Mouse (Mus musculus): ENCODE results near the gene Cdc42.

Cdc42 gene

DNA sequence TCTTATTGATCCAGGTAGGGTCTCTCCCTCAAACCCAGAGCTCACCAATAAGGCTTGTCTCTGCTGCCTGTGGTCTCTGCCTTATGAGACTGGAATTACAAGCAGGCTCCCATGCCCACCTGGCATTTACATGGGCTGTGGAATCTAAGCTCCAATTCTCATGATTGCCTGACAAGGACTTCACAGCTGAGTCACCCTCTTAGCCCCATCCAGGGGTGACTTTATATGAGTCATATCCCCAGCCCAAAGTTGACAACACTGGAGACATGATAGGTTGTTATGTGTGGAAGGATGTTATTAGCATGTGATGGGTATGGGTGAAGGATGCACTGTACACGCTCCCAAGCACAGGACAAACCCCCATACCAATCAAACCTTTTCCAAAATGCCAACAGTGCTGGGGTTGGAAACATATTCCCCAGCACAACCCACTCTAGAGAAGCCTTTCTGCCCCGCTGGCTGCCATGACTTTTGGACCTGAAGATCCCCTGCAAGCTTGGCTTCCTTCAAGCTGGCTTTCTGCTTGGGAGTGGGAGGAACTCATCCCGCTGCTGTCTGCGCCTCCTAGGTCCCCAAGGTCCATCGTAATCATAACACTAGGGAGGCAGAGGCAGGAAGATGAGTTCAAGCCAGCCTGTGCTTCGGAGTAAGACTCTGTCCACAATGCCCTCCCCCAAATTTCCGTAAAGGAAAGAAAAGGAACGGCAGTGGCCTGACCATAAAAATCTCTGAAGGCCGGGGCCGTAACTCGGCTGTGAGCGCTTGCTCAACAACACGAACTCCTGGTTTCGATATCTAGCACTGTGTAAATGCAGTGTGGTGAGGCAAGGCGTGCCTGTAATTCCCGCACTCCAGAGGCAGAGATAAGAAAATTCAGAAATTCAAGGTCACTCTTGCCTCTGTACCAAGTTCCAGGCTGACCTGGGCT is 14.3 kb upstream of the Cdc42 start:
- peak in 1 of 2 experiments; percentile 79 for DNase-seq (ENCODE audit: inconsistent age in 2 of 2, low spot score in 1 of 2)

DNA sequence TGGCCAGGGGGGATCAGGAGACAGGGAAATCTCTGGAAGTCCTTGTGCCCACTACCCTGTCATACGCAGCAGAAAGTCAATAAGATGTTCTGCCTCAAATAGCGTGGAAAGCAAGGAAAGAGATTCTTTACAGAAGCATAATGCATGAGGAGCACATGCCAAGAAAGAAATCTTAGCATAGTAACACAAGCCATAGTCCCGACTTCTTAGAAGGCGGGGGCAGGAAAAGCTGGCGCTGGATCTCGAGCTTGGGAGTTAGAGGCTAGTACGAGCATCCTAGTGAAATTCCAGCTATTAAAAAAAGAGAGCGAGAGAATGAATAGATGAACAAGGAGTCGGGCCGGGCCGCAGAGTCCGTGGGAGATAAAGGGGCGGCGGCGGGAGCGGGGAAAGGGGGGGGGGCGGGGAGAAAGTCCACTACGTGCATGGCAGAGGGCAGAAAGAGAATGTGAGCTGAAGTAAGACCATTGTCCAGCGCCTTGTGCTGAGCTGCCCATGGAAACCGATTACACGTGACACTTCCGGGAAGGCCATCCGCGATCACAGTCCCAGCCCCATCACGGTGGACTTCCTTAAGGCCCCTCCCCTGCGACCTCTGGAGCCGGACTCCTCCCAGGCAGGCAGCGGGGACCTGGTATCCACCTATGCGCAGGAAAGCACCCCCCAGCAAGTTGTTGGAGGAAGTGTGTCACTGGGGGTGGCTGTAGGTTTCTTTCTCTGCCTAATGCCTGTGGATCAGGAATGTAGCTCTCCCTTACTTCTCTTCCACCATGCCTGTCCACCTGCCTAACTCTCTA is 12.6 kb upstream of the Cdc42 start:
- DNase-seq (ENCODE audit: inconsistent age in 2 of 2, low spot score in 1 of 2) = peak; percentile 69 to 83

DNA sequence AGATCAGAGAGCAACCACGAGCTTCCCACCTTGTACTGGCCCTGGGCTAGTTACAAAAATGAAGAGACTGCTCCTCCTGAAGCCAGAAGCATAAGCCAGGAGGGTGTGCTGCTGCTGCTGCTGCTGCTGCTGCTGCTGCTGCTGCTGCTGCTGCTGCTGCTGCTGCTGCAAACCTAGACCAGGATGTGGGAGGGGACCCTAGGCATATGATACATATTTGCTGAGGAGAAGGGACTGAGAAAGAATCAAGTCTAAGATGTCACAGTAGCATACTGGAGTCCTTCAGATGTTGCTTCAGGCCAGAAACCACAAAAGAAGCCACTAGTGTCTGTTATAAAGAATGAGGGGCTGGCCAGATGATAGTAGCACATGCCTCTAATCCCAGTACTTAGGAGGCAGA is 10.7 kb upstream of the Cdc42 start:
- no peak for DNase-seq (ENCODE audit: inconsistent age in 2 of 2, low spot score in 1 of 2)

GRCm38 (mm10) chr4:137367275-137368088 is 10.0 kb upstream of the Cdc42 start:
- DNase-seq (ENCODE audit: inconsistent age in 2 of 2, low spot score in 1 of 2) = peak in 1 of 2 experiments; percentile 65

DNA sequence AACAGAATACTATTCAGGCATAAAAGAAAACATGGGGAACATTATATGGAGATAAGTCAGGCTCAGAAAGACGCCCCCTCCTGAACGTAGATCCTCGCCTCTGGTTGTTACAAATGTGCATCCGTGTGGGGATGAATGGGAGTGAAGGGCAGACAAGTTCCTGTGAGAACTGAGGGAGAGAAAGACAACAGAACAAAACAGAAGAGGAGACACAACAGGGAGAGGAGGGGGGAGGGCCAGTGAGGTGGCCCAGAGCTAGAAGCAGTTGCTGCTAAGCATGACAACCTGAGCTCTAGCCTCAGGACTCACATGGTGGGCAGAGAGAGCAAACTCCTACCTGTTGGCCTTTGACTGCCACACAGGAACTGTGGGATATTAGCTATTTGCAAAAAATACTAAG is 8.6 kb upstream of the Cdc42 start:
- DNase-seq (ENCODE audit: inconsistent age in 2 of 2, low spot score in 1 of 2) = no peak

DNA sequence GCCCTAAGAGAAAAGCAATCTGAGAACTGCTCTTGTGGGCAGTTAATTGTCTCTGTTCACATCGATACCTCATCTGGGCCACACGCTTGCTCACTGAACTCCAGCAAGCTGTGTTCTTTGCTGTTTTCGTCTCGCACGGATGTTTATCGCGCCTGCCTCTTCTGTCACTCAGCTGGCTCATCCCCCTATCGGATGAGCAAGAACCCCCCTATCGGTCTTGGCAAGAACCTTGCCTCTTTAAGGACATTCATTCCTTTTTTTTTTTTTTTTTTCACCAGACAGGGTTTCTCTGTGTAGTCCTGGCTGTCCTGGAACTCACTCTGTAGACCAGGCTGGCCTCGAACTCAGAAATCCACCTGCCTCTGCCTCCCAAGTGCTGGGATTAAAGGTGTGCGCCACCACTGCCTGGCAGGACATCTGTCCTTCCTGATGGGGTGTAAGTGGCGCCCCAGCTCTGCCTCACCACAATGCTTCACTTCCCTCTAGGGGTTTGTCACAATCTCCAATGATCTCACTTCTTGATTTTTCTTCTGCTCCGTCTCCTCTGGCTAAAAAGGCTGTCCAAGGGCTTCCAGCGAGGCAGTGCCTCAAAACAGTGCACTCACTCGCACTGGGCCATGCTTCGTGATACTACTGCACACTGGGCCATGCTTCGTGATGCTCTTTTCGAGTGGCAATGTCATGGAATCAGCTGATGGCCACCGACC is 8.0 kb upstream of the Cdc42 start:
- no peak for DNase-seq (ENCODE audit: inconsistent age in 2 of 2, low spot score in 1 of 2)

GRCm38 (mm10) chr4:137364826-137365225 is 7.3 kb upstream of the Cdc42 start:
- DNase-seq (ENCODE audit: inconsistent age in 2 of 2, low spot score in 1 of 2) = no peak

DNA sequence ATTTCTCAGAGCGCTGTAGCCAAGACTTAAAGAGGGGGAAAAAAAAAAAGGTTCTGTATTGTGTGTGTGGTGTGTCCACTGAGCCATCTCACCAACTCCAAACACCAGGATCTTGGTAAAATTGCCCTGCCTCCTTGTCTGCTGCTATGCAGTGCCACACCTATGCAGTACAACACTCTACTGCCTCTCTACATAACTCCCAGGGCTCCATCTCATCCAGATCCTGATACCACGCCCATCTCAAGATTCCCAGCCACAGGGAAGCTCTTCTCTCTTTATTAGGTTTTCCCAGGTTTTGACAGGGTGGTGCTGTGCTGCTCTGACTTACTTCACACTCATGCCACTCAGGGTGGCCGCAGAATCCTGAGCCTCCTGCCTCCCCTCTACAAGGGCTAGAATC is 3.5 kb upstream of the Cdc42 start:
- no peak for DNase-seq (ENCODE audit: inconsistent age in 2 of 2, low spot score in 1 of 2)

DNA sequence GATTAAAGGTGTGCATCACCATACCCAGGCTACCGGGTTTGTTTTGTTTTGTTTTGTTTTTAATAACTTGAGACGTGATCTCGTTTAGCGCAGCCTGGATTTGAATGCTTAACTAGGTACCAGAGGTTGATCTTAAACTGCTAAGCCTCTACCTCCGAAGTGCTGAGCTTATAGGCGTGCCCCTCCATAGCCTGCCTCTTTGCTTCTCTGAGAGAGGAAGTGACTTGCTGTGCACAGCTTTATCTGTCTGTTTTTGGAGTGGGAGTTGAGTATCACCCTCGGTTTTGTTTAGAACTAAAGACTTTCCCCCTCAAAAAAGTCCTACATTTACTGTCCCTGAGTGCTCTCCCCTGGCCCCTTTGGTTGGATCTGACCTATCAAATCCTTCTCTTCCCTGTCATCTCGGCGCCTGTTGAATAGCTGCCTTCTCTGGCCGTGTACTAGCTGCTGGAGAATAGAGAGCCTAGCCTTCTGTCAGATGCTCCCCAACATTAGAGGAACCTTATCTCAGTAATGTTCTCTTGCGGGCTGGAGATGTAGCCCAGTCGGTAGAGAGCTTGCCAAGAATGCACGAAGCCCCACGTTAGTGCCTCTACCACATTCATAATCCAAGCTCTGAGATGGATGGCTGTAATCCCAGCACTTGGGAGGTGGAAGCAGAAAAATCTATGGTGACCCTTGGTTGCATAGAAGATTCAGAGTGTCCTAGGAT is 927 bp upstream of the Cdc42 start:
- DNase-seq (ENCODE audit: inconsistent age in 2 of 2, low spot score in 1 of 2) = no peak

GRCm38 (mm10) chr4:137356674-137357510 is 628 bp downstream of the Cdc42 start:
- peak; percentile 85 to 93 for DNase-seq (ENCODE audit: inconsistent age in 2 of 2, low spot score in 1 of 2)

GRCm38 (mm10) chr4:137350627-137351026 is 6.9 kb downstream of the Cdc42 start:
- DNase-seq (ENCODE audit: inconsistent age in 2 of 2, low spot score in 1 of 2) = no peak

- DNase-seq (ENCODE audit: inconsistent age in 2 of 2, low spot score in 1 of 2) = no peak
Measured at GRCm38 (mm10) chr4:137345790-137346189, 11.7 kb downstream of the Cdc42 start.

DNA sequence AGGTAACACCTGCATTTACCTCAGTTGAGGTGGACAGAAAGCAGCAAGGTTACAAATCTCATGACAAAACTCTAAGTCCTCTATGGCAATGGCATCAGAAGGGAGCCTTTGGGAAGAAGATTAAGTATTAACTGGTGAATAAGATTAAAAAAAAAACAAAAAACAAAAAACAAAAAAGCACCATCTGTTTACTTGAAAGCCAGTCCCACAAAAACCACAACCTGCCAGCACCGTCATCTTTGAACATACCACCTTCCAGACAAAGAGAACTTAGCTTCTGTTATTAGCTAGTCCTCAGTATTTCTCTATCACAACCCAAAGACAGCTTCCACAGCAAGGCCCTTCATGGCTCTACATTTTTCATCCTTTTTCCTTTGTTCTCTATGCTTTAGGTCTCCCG is 12.4 kb downstream of the Cdc42 start:
- no peak for DNase-seq (ENCODE audit: inconsistent age in 2 of 2, low spot score in 1 of 2)

DNA sequence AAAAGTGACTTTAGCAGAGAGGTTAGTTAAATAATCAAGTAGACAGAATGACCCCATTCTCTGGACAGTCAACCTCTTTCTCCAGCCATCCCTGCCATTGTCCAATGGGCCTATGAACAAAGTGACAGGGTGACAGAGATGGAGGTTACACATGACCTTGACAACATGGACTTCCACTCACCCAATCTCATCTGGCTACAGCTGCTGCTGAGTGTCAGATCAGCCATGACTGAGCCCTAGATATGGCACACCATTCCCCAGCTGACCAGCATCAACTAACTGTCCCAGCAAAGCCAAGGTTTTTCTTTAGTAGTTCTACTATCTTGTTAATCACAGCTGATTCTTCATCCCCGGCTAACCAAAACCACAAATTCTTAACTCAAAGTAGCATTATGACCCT is 14.7 kb downstream of the Cdc42 start:
- no peak for DNase-seq (ENCODE audit: inconsistent age in 2 of 2, low spot score in 1 of 2)

DNA sequence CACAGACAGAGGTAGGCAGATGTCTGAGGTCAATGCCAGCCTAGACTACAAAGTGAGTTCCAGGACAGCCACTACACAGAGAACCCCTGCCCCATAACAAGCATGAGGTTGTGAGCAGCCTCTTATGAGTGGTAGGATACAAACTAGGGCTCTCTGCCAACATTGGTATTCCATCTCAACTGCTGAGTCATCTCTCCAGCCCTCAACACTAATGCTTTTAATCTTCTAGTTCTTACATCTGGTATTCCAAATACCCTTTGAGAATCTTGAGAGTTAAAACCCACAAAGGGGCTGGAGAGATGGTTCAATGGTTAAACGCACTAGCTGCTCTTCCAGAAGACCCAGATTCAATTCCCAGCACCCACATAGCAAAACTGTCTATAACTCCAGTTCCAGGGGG is 18.1 kb downstream of the Cdc42 start:
- peak; percentile 37 to 87 for DNase-seq (ENCODE audit: inconsistent age in 2 of 2, low spot score in 1 of 2)

- peak in 1 of 2 experiments; percentile 68 for DNase-seq (ENCODE audit: inconsistent age in 2 of 2, low spot score in 1 of 2)
Measured at GRCm38 (mm10) chr4:137336468-137336867, 21.1 kb downstream of the Cdc42 start.

GRCm38 (mm10) chr4:137332051-137332450 is 25.5 kb downstream of the Cdc42 start:
- DNase-seq (ENCODE audit: inconsistent age in 2 of 2, low spot score in 1 of 2) = no peak

DNA sequence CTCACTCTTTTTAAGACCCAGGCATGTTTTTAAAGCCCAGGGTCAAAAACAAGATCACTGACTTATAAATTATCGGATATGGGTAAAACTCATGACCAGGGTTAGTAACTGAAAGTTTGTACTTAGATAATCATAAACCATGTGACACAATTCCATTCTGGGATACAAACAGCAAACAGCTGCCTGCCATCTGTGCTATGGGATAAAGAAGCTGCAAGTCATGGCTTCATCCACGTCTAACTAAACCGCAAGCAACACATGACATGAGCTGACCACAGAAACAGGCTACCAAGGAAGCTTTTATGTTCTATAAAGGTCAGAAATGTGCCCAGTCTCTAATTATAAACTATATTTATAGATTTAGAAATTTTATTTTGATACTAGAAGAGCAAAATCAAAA is 31.0 kb downstream of the Cdc42 start:
- no peak for DNase-seq (ENCODE audit: inconsistent age in 2 of 2, low spot score in 1 of 2)

DNA sequence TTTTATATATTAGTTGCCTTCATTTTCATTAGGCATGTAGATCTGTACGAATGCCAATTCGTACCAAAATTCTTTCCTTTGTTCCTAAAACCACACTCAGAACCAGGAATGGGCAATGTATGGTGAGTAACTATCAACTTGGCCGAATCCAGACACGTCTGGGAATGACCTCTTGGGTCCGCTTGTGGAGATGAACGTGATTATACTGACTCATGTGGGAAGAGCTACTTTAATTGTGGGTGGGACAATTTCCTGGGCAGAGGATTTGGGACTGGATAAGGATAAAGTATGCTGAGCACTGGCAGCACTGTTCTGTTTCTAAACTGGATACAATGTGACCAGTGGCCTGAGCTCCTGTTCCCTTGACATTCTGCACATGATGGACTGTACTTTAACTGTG is 32.6 kb downstream of the Cdc42 start:
- DNase-seq (ENCODE audit: inconsistent age in 2 of 2, low spot score in 1 of 2) = no peak

Measured in adrenal gland, adult (tissue).